Mouse (Mus musculus) neural tube, embryonic 15.5 days (tissue): Measurements from ENCODE around the gene Wdr78. TPM values are rescaled to one million over a fixed set of nuclear protein-coding genes. Genes with fewer than 3 reads are reported as not detected.

Experiments
- ATAC-seq: fragments of 200-750 bp; cut with Nextera tagmentation; 2 replicates; pipeline ENCODE4 v1.8.0; 2017; ENCODE audit warnings: mild to moderate bottlenecking, moderate TSS enrichment, moderate library complexity; ENCODE audit not compliant: low FRiP score
- H3K27ac ChIP-seq: fragments of 300-500 bp; sonication (generic); replicated peaks from 2 replicates; pipeline ENCODE4 v1.5.1; 2015; ENCODE audit warnings: mild to moderate bottlenecking, inconsistent platforms
- H3K27me3 ChIP-seq: fragments of 300-500 bp; sonication (generic); replicated peaks from 2 replicates; pipeline ENCODE4 v1.6.1; 2015; ENCODE audit warnings: inconsistent platforms
- H3K36me3 ChIP-seq: fragments of 300-500 bp; sonication (generic); 2 replicates; pipeline ENCODE4 v1.6.1; 2015; ENCODE audit warnings: inconsistent platforms
- H3K4me1 ChIP-seq: fragments of 300-500 bp; sonication (generic); 2 replicates; pipeline ENCODE4 v1.6.1; 2015; ENCODE audit warnings: inconsistent platforms
- H3K4me2 ChIP-seq: fragments of 300-500 bp; sonication (generic); 2 replicates; pipeline ENCODE4 v1.6.1; 2015; ENCODE audit warnings: inconsistent platforms, mild to moderate bottlenecking, moderate library complexity
- H3K4me3 ChIP-seq: fragments of 300-500 bp; sonication (generic); replicated peaks from 2 replicates; pipeline ENCODE4 v1.5.1; 2015; ENCODE audit warnings: mild to moderate bottlenecking, inconsistent platforms
- H3K9ac ChIP-seq: fragments of 300-500 bp; sonication (generic); replicated peaks from 2 replicates; pipeline ENCODE4 v1.6.1; 2015; ENCODE audit warnings: mild to moderate bottlenecking, inconsistent platforms
- H3K9me3 ChIP-seq: fragments of 300-500 bp; sonication (generic); replicated peaks from 2 replicates; pipeline ENCODE4 v1.6.1; 2016; ENCODE audit warnings: inconsistent platforms
- WGBS: fragments of 180-500 bp; shearing (Covaris S2); methylation state at CpG from one replicate; pipeline ENCODE4 v1.1.7; 2015; ENCODE audit warnings: mixed read lengths; 5-methylcytosine and 5-hydroxymethylcytosine counted together
- polyA plus RNA-seq: library from polyadenylated mRNA; unstranded; fragments of >200 nt; fragmentation: Nextera tagmentation; extraction: Ambion mirVana; gene quantifications from 2 replicates; pipeline ENCODE4 v1.2.1, GENCODE M21; 2015

Wdr78 gene
- polyA plus RNA-seq, 1 experiment from 2014 or later, result 4.3 TPM

DNA sequence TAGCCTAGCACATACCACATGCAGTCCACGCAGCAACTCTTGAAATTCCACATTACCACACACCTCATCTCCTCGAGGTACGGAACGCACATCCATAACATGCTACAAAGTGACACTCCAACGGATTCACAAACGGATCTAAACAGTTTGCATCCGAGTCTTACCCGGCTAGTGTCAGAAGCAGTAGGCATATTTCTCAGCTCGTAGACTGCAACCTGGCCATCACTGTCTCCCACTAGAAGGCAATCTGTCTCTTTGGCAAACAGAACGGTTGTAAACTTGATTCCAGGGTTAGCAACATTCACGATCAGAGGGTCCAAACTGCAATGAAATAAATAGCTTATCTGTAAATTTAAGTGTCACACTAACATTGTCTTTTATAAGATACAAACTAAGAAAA is 66.3 kb downstream of the Wdr78 start:
- H3K36me3 ChIP-seq, result no peaks in the 10 kb centered on the region
- H3K4me1 ChIP-seq, result no peaks in the 10 kb centered on the region
- no peaks in the 10 kb centered on the region for H3K9me3 ChIP-seq
- no peak for ATAC-seq
- no peaks in the 10 kb centered on the region for H3K27me3 ChIP-seq
- no peak overlapping the region for H3K4me2 ChIP-seq
- no peak overlapping the region for H3K9ac ChIP-seq
- no peak overlapping the region for H3K27ac ChIP-seq
- H3K4me3 ChIP-seq, result no peak overlapping the region
- WGBS, result 87% methylated on average over 11 of the region's 11 CpGs

DNA sequence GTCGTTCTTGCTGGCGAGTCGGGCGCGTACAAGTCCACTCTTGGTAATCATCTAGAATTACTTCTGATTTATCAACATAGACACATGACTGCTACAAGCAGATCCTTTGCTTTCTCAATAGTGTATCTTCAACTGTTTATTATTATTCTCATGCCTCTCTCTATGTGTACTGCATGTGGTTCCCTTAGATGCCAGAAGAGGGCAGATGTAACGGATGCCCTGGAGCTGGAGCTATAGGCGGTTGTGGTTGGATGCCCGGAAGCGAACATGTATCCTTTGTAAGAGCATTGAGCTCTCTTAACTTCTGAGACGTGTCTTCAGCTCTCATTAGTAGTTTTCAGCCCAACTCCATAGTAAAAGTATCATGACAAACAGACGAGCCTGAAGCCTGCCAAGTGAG is 71.4 kb downstream of the Wdr78 start:
- Histone ChIP-seq H3K27ac (no peak overlapping the region), H3K36me3 (no peaks in the 10 kb centered on the region), H3K9me3 (no peaks in the 10 kb centered on the region), H3K4me3 (no peak overlapping the region), H3K9ac (no peak overlapping the region), H3K27me3 (no peaks in the 10 kb centered on the region), H3K4me1 (no peaks in the 10 kb centered on the region), H3K4me2 (no peak overlapping the region)
- 93% methylated on average over 11 of the region's 11 CpGs for WGBS
- no peak for ATAC-seq

DNA sequence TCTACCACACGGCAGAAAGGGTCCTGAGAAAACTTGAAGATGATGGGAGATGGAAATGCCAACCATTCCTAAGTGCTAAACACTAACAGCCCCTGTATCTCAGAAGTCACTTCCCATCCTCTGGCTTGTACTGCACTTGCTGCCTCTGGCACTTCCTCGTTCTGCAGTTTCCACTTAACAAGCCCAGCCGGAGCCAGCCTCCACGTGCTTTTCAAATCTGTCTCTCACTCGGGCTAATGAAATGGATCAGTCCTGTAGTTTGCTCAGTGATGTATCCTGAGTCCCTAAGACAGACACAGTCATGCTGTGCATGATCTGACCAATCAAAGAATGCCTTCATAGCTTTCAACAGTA is 74.5 kb downstream of the Wdr78 start:
- H3K4me2 ChIP-seq, result no peak overlapping the region
- H3K27me3 ChIP-seq, result no peaks in the 10 kb centered on the region
- no peak overlapping the region for H3K9ac ChIP-seq
- no peaks in the 10 kb centered on the region for H3K9me3 ChIP-seq
- no peaks in the 10 kb centered on the region for H3K36me3 ChIP-seq
- ATAC-seq, result no peak
- 64% methylated on average over 5 of the region's 5 CpGs for WGBS
- H3K27ac ChIP-seq, result no peak overlapping the region
- H3K4me1 ChIP-seq, result no peaks in the 10 kb centered on the region
- H3K4me3 ChIP-seq, result no peak overlapping the region

DNA sequence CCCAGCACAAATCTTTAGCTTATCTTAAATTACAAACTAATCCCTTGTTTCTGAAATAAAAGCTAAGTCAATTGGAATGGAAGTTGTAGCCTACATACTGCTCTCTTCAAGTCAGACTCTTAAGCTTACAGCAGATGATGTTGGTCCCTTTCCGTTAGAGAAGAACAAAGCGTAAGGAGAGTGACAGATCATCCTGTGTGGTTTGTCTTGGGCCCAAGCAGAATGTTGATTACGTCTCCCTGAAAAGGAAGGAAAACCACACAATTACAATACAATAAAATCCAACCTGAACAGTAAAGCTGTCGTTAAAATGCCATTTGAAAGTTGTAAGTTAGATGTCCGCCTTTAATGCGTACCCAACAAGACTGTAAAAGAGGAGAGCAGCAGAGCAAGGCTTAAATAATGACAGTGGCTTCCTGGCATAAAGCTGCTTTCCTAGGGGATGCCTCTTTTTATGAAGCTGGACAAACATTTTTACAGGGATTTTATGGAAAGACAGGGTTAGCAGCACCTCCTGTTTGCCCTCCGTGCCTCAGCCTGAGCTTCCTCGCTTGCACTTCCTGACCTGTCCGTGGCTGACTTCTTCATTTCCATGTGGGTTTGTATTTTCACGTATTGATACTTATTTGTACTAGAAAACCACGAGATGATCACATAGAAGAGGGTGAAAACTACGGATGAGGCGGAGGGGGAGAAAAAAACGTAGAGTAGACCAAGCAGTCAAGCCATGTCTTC is 75.1 kb downstream of the Wdr78 start:
- Histone ChIP-seq H3K9me3 (no peaks in the 10 kb centered on the region), H3K4me3 (no peak overlapping the region), H3K27me3 (no peaks in the 10 kb centered on the region), H3K36me3 (no peaks in the 10 kb centered on the region), H3K9ac (no peak overlapping the region), H3K4me2 (no peak overlapping the region), H3K27ac (no peak overlapping the region), H3K4me1 (no peaks in the 10 kb centered on the region)
- WGBS, result 56% methylated on average over 14 of the region's 14 CpGs
- ATAC-seq, result no peak

DNA sequence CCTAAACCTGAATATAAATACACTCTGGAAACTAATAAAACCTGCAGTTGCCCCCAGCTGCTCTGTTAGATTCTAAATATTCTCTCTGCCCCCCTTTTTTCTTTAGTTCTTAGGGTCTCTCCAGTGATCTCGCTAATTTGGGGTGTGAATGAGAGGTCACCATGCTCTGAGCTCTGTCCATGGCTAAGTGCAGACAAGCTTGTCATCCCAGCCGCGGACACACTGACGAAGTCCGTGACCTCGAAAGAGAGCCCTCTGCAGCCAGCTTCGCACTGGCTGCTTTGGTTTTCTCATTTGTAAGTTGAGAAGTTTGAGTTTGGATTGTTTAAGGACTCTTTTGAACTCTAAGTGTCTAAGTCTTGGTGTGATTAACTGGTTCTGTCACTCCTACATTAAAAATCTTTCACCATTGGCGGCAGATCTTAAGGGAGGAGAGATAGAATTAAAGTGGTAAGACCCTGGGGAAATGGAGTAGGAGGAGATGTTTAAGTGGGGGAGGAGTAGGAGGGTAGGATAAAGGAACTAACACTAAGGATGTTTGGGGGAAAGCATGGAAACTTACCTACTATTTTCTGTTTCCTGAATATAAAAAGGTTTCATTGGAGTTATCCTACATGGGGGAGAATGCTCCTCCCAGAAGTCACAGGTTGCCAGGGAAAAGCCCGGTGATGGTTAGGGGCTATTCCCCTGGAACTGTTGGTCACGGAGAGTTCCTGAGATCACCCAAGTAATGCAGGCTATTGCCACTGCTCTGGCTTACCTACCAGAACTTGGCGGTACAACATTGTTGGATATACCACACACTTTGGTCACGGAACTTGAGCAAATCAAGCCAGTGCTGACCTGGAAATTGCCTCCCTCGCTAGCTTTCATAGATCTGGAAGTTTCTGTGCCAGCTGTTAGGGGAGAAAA is 85.9 kb downstream of the Wdr78 start:
- no peak for ATAC-seq
- H3K4me2 ChIP-seq, result no peak overlapping the region
- H3K36me3 ChIP-seq, result no peaks in the 10 kb centered on the region
- H3K4me1 ChIP-seq, result no peaks in the 10 kb centered on the region
- WGBS, result 83% methylated on average over 13 of the region's 13 CpGs
- H3K9me3 ChIP-seq, result no peaks in the 10 kb centered on the region
- H3K27ac ChIP-seq, result no peak overlapping the region
- no peak overlapping the region for H3K9ac ChIP-seq
- H3K4me3 ChIP-seq, result no peak overlapping the region
- H3K27me3 ChIP-seq, result no peaks in the 10 kb centered on the region

DNA sequence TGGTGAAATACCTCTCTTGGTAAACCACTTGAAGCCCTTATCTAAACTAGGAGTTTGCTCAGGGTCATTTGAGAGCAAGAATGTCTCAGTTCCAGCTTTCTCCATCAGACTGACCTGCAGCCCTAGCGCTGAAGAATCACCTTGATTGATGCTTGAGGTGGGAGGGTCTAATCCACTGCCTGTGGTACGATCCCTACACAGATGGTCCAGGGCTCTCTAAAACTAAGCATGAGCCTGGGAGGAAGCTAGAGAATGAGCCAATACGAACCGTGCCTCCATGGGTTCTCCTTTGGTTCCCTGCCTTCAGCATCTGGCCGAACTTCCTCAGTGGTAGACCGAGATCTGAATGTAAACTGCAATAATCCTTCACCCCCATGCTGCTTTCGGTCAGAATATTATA is 86.6 kb downstream of the Wdr78 start:
- no peak overlapping the region for H3K4me3 ChIP-seq
- H3K9ac ChIP-seq, result no peak overlapping the region
- no peaks in the 10 kb centered on the region for H3K4me1 ChIP-seq
- H3K27ac ChIP-seq, result no peak overlapping the region
- no peaks in the 10 kb centered on the region for H3K36me3 ChIP-seq
- H3K9me3 ChIP-seq, result no peaks in the 10 kb centered on the region
- H3K4me2 ChIP-seq, result no peak overlapping the region
- 90% methylated on average over 7 of the region's 7 CpGs for WGBS
- H3K27me3 ChIP-seq, result no peaks in the 10 kb centered on the region
- ATAC-seq, result no peak

DNA sequence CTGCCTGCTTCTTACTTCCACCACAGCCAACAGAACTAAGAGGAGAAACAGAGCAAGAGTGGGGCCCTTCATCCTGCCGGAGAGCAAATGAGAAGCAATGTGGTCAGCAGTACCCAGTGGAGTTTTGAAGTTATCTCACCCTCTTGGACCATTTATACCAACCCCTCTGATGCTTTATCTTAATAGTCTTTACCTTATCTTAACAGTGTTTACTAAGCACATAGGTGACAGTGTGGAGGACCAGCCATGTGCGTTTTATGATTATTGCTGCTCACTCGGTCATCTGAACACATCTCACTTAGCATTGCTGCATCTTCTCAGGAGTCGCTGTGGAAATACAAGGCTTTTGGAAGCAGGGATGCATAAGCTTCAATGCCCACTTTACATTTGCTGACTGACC is 87.7 kb downstream of the Wdr78 start, which contains the start of gene Insl5:
TSS of gene Insl5 (minus strand) at position 222 of the 400 bp plus-strand sequence.
- no peaks in the 10 kb centered on the region for H3K27me3 ChIP-seq
- H3K4me2 ChIP-seq, result no peak within 1 kb of the TSS
- no peak for ATAC-seq
- no peak within 1 kb of the TSS for H3K4me3 ChIP-seq
- H3K4me1 ChIP-seq, result no peaks in the 10 kb centered on the region
- no peaks in the 10 kb centered on the region for H3K9me3 ChIP-seq
- H3K27ac ChIP-seq, result no peak within 1 kb of the TSS
- H3K9ac ChIP-seq, result no peak within 1 kb of the TSS
- 88% methylated on average over 4 of the region's 4 CpGs for WGBS
- no peaks in the 10 kb centered on the region for H3K36me3 ChIP-seq

DNA sequence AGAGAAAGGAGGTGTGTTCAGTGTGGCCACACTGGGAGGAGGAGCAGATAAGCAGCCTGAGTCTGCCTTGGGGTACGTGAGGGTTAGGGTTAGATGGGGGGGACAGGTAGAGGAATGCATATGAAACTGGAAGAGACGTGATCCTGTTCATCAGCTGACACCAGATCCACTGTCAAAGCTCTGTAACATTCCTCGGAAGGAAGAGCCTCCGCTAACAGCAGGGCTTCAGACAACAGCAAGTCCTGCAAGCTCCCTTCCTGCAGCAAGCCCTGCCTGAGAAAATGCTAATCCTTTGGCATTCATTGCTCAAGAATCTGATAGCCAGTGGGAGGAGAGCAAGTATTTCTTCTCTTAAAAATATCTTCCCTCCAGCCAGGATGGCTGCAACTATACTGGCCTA is 100.9 kb downstream of the Wdr78 start:
- Histone ChIP-seq H3K27ac (no peak overlapping the region), H3K9ac (no peak overlapping the region), H3K4me1 (peaks cover 16% of the 10 kb centered on the region), H3K4me3 (no peak overlapping the region), H3K27me3 (no peaks in the 10 kb centered on the region), H3K36me3 (no peaks in the 10 kb centered on the region), H3K9me3 (no peaks in the 10 kb centered on the region), H3K4me2 (peak overlapping the region; percentile 23; the same call in 1 of the 2 replicates)
- WGBS, result 11% methylated on average over 4 of the region's 4 CpGs
- ATAC-seq, result no peak; the same call in 1 of the 2 replicates

DNA sequence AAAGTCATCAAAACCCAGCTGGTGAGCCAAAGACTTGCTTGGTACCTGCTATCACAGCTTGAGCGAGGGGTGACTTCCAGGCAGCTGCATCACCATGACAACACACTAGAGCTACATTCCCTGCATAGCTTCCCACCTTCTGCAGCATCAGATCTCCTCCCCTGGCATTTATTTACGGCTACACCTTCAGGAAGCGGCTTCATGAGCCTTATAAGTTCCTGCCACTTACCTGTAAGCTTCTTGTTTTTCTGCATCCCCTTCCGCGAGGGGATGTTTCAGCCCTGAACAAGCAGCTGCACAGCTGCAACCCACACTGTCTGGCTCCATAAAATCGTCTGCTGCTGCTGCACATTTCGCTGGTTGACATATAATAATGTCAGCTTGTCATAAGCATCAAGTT is 102.5 kb downstream of the Wdr78 start:
- Histone ChIP-seq H3K4me2 (peak overlapping the region; percentile 34), H3K9ac (no peak overlapping the region), H3K27me3 (no peaks in the 10 kb centered on the region), H3K36me3 (no peaks in the 10 kb centered on the region), H3K27ac (peak overlapping the region; percentile 65), H3K4me3 (0 out of 2 replicates have a peak overlapping the region, but pooled peaks have one; percentile 4), H3K9me3 (no peaks in the 10 kb centered on the region), H3K4me1 (peaks cover 21% of the 10 kb centered on the region)
- WGBS, result 28% methylated on average over 7 of the region's 7 CpGs
- peak; percentile 87; the same call in 1 of the 2 replicates for ATAC-seq

DNA sequence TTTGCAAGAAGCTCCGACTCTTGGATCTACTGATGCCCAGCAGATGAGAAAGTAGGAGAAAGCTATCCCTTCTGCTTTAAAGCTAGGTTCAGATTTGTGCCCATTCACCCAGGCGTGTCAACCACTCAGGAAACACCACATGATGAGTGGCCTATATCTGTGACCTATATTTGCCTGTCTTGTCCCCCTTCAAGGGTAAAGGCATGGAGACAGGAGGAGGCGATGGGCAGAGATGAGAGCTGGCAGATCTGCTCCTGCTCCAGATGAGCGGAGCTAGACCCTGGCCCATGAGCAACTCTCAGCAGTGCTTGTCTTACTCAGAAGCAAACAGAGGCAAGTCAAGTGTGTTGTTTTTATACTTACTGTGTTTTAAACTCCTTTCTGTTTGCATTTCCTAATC is 103.6 kb downstream of the Wdr78 start:
- Histone ChIP-seq H3K9ac (no peak overlapping the region), H3K4me3 (no peak overlapping the region), H3K4me2 (no peak overlapping the region), H3K27ac (no peak overlapping the region), H3K9me3 (no peaks in the 10 kb centered on the region), H3K4me1 (peaks cover 30% of the 10 kb centered on the region), H3K27me3 (no peaks in the 10 kb centered on the region), H3K36me3 (no peaks in the 10 kb centered on the region)
- 97% methylated on average over 4 of the region's 4 CpGs for WGBS
- ATAC-seq, result no peak

DNA sequence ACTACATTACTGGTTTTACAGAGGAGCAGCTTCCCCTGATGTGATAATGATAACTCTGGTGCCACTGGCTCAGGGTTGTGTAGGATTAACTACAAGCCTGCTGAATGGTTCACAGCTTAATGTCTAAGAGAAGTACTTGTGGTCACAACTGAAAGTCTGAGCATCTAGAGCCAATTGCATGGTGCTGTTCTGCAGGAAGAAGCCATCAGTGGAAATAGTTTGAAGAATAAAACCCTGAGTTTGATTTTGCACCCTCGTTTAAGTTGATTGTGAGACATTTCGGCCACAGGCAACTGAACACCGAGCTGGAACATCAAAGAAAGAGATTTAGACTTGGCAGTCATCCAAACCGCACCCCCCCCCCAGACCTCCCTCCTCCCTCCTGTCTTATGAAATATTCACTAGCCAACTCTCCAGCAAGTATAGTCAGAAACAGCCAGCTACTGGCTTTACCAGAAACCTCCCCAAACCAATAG is 107.4 kb downstream of the Wdr78 start:
- Histone ChIP-seq H3K36me3 (no peaks in the 10 kb centered on the region), H3K9ac (no peak overlapping the region), H3K4me2 (no peak overlapping the region), H3K27ac (no peak overlapping the region), H3K27me3 (no peaks in the 10 kb centered on the region), H3K4me3 (no peak overlapping the region), H3K4me1 (peaks cover 24% of the 10 kb centered on the region), H3K9me3 (no peaks in the 10 kb centered on the region)
- ATAC-seq, result no peak
- 27% methylated on average over 4 of the region's 4 CpGs for WGBS

DNA sequence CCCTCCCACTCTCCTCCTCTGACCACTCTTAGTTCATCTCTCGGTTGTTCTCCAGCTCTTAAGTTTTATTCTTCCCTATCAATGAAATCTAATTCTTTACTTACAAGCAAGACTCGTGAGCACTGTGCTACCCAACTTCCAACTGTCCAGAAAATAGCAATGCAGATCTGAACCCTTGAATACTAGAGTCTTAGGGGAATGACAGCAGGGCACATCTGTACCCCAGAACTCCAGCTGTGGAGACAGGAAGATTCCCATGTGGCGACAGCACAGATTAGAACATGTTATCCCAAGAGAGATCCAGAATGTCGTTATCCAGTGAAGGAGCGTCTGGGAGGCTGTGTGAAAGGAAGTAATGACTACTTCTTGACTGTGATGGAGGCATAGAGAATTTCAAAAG is 108.1 kb downstream of the Wdr78 start:
- Histone ChIP-seq H3K4me2 (no peak overlapping the region), H3K36me3 (no peaks in the 10 kb centered on the region), H3K27me3 (no peaks in the 10 kb centered on the region), H3K4me3 (no peak overlapping the region), H3K4me1 (peaks cover 19% of the 10 kb centered on the region), H3K9ac (no peak overlapping the region), H3K27ac (0 out of 2 replicates have a peak overlapping the region, but pooled peaks have one; percentile 1), H3K9me3 (no peaks in the 10 kb centered on the region)
- no peak for ATAC-seq
- WGBS, result 69% methylated on average over 5 of the region's 5 CpGs
